In genomic region chr8:108709928-108710606, GRCm38 (mm10) we compare ENCODE assay signal across 12 mouse cellular contexts.
DNase-seq lines count a peak whose midpoint lies in the region; ATAC-seq lines count a peak whose summit lies in the region.
"Had no signal": no experiment of that assay in that cellular context is flagged by ENCODE, and none has a peak within 500 bp of the region (broad histone marks: within the 10 kb centered on the region; RNA-seq: fewer than 3 reads in every experiment).

No protein-coding gene starts in this region.

- no peak overlapping the region for H3K9ac ChIP-seq in kidney, embryonic 15.5 days
- peak overlapping the region; percentile 57 for H3K9ac ChIP-seq in embryonic facial prominence, embryonic 14.5 days (ENCODE audit: low read depth, low read length)
- peak overlapping the region; percentile 39; the same call in 1 of the 2 replicates for H3K9ac ChIP-seq in hindbrain, embryonic 15.5 days
- H3K9ac ChIP-seq: liver, embryonic 15.5 days had no signal

- no peak overlapping the region for H3K4me3 ChIP-seq in kidney, embryonic 15.5 days (replicated peaks)
- no peak overlapping the region for H3K4me3 ChIP-seq in embryonic facial prominence, embryonic 14.5 days (ENCODE audit: low read depth, low read length)
- no peak overlapping the region for H3K4me3 ChIP-seq in hindbrain, embryonic 15.5 days
- H3K4me3 ChIP-seq: liver, embryonic 15.5 days had no signal

- H3K27me3 ChIP-seq in kidney, embryonic 15.5 days: no peaks in the 10 kb centered on the region
- no peaks in the 10 kb centered on the region for H3K27me3 ChIP-seq in embryonic facial prominence, embryonic 14.5 days (replicated peaks; ENCODE audit: control insufficient read depth, insufficient read depth, low read length)
- H3K27me3 ChIP-seq in hindbrain, embryonic 15.5 days: peaks cover 3% of the 10 kb centered on the region; the same call in 1 of the 2 replicates

- DNase-seq in kidney, postnatal 4 days: no peak
- no peak for DNase-seq in embryonic facial prominence, embryonic 14.5 days (ENCODE audit: low spot score)
- peak; percentile 64 for DNase-seq in neural tube, embryonic 10.5 days (ENCODE audit: extremely low spot score, low spot score)
- no peak for DNase-seq in thymus, adult 18-20 months
- DNase-seq in adrenal gland, adult 8-10 months: no peak
- DNase-seq: cerebellum, adult 11 months; gastrocnemius, postnatal 36 days; retina, postnatal 1 day had no signal

- no peak overlapping the region for H3K4me2 ChIP-seq in kidney, embryonic 15.5 days
- peak overlapping the region; percentile 96 for H3K4me2 ChIP-seq in embryonic facial prominence, embryonic 14.5 days (ENCODE audit: low read depth, low read length)
- H3K4me2 ChIP-seq in hindbrain, embryonic 15.5 days: peak overlapping the region; percentile 96
- H3K4me2 ChIP-seq: liver, embryonic 15.5 days had no signal

- 39% methylated on average over 13 of the region's 13 CpGs for WGBS in kidney, embryonic 15.5 days
- WGBS in embryonic facial prominence, embryonic 14.5 days: 43% methylated on average over 13 of the region's 13 CpGs
- 31% methylated on average over 13 of the region's 13 CpGs for WGBS in hindbrain, embryonic 15.5 days

- H3K27ac ChIP-seq in kidney, embryonic 15.5 days: peak overlapping the region; percentile 59
- peak overlapping the region; percentile 99 for H3K27ac ChIP-seq in embryonic facial prominence, embryonic 14.5 days (replicated peaks; ENCODE audit: low read depth, low read length)
- H3K27ac ChIP-seq in hindbrain, embryonic 15.5 days (replicated peaks): peak overlapping the region; percentile 95
- H3K27ac ChIP-seq: liver, embryonic 15.5 days had no signal

- ATAC-seq in kidney, embryonic 15.5 days (replicated peaks; ENCODE audit: low FRiP score): no peak
- ATAC-seq in embryonic facial prominence, embryonic 14.5 days (ENCODE audit: low read depth): no peak
- no peak for ATAC-seq in hindbrain, embryonic 15.5 days (ENCODE audit: low FRiP score, low read depth)
- ATAC-seq in megakaryocyte-erythroid progenitor cell, adult 5-6 weeks (replicated peaks; ENCODE audit: low FRiP score, low TSS enrichment, poor library complexity, severe bottlenecking): no peak

- H3K9me3 ChIP-seq in kidney, embryonic 15.5 days (replicated peaks): no peaks in the 10 kb centered on the region
- H3K9me3 ChIP-seq in embryonic facial prominence, embryonic 14.5 days (ENCODE audit: control insufficient read depth, low read length): no peaks in the 10 kb centered on the region
- no peaks in the 10 kb centered on the region for H3K9me3 ChIP-seq in hindbrain, embryonic 15.5 days
- H3K9me3 ChIP-seq: liver, embryonic 15.5 days had no signal

- peaks cover 92% of the 10 kb centered on the region for H3K4me1 ChIP-seq in kidney, embryonic 15.5 days
- H3K4me1 ChIP-seq in embryonic facial prominence, embryonic 14.5 days (ENCODE audit: control insufficient read depth, insufficient read depth, low read length): peaks cover 78% of the 10 kb centered on the region
- H3K4me1 ChIP-seq in hindbrain, embryonic 15.5 days (replicated peaks): peaks cover 49% of the 10 kb centered on the region

- H3K36me3 ChIP-seq in kidney, embryonic 15.5 days: no peaks in the 10 kb centered on the region
- H3K36me3 ChIP-seq in embryonic facial prominence, embryonic 14.5 days (ENCODE audit: control insufficient read depth, insufficient read depth, low read length): no peaks in the 10 kb centered on the region
- H3K36me3 ChIP-seq in hindbrain, embryonic 15.5 days: no peaks in the 10 kb centered on the region
- H3K36me3 ChIP-seq: liver, embryonic 15.5 days had no signal
